Mouse (Mus musculus) heart, adult 8-10 months (tissue): ENCODE data around the gene Gm20897. TPM values are rescaled to one million over a fixed set of nuclear protein-coding genes. Genes with fewer than 3 reads are reported as not detected.
"Not testable (repeated sequence)": the region's sequence is repeated elsewhere in the genome, so short reads cannot be mapped to it uniquely, and the experiment has no call there.

Source experiments
- DNase-seq: peaks from one replicate; pipeline ENCODE4 v3.0.0; 2022; ENCODE audit warnings: low spot score
- total RNA-seq, 4 experiments: library from RNA; stranded (reverse); gene quantifications; 2 replicates each; pipeline ENCODE4 v1.2.4; 2022

The Gm20897 gene
- total RNA-seq: not detected

GRCm38 (mm10) chrY:38502138-38502537 lies at the start of gene Gm20897:
Gm20897 (minus strand) TSS chrY:38502238.
- not testable (repeated sequence) for DNase-seq

Other genes with a start within 250 kb of the Gm20897 start
- not detected for gene Gm21732, start 73.5 kb upstream of the Gm20897 start, total RNA-seq